Mouse (Mus musculus): ENCODE data around the gene Sfxn5.

Sfxn5 gene

GRCm38 (mm10) chr6:85334251-85334650, 1.0 kb upstream of the Sfxn5 start:
- no peak for DNase-seq (ENCODE audit: low spot score)

DNA sequence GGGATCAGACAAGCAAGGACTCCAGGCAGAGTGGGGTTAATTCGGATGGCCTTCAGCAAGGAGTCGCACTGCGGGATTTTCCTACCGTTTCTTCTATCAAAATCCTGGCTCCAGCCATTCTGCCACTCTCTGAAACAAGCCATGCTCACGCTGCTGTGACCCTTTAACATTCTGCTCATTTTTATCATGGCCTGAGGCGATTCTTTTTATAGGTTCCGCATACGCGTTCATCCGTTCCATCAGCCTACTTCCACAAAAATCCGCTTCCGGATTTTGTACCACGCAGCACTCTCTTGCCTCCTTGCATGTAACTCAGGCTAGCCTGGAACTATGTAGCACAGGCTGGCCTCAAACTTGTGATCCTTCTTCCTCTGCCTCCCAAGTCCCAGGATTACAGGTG, 510 bp upstream of the Sfxn5 start:
- no peak for DNase-seq (ENCODE audit: low spot score)

DNA sequence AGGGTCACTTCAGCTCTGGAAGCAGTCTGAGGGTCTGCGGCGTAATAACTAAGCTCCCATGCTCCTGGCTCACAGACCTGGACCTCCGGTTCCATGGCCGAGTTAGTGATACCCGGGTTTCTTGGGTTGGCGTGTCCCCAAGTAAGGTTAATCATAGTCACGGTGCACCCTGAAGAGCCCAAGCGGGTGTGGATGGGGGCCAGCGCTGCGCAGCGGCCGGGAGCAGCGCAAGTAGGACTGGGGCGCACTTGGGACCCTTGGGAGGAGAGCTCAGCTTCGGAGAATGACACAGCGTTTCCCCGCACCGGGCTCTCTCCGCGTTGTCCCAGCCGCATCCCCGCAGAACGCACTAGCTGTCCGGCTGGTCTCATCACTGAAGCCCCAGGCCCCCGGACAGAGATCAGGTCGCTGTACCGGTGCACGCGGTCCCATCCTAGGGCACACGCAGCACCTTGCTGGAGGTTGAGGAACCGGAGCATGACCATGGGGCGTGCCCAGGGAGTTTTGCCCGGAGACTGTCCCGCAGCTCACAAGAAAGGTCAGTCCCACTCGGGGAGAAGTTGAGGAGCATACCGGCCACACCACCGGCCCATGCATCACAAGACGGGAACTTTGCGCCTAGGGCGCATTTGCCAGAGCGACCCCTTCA, 747 bp downstream of the Sfxn5 start:
- DNase-seq (ENCODE audit: low spot score): no peak

DNA sequence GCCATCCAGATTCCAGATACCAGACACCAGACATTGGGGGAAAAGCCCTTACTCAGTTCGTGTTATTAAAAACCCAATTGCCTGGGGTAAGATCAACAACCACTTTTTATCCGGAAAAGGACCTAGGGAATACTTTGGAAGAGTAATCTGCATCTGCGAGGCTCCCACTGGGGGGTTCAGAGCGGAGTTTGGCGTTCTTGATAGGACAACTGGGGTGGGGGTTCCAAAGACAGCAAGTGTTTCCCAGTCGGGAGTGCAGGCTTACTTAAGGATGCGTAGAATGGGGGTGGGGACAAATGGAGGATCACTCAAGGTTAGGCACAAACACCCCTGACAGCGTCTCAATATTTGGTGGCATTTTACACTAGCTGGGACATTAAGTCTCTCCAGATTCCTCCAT, 1.5 kb downstream of the Sfxn5 start:
- no peak for DNase-seq (ENCODE audit: low spot score)

- DNase-seq (ENCODE audit: low spot score): no peak
Observed at GRCm38 (mm10) chr6:85331221-85331735, 1.9 kb downstream of the Sfxn5 start.

GRCm38 (mm10) chr6:85329666-85330185, 3.5 kb downstream of the Sfxn5 start:
- DNase-seq (ENCODE audit: low spot score): no peak

GRCm38 (mm10) chr6:85326564-85326963, 6.7 kb downstream of the Sfxn5 start:
- no peak for DNase-seq (ENCODE audit: low spot score)

- no peak for DNase-seq (ENCODE audit: low spot score)
Observed at GRCm38 (mm10) chr6:85325109-85325508, 8.1 kb downstream of the Sfxn5 start.

- no peak for DNase-seq (ENCODE audit: low spot score)
Observed at GRCm38 (mm10) chr6:85320445-85320866, 12.8 kb downstream of the Sfxn5 start.

DNA sequence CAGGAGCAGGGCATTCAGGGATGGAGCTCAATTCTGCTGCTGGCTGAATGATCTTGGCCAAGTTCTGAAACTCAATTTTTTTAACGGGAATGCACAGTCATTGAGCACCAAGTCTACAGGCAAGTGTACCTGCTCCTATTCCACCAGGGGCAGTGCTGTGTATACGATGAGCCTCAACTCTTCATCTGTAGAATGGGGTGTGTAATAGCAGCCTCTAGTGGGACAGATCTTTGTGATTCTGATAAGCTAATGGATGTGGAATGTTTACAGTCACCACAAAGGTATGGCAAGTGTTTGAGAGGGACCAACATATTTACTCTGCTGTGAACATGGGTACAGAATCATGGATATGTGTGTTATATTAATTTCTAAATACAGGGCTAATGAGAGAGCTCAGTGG, 17.0 kb downstream of the Sfxn5 start:
- no peak for DNase-seq (ENCODE audit: low spot score)

GRCm38 (mm10) chr6:85314064-85314798, 19.0 kb downstream of the Sfxn5 start:
- DNase-seq (ENCODE audit: low spot score): no peak

- DNase-seq (ENCODE audit: low spot score): no peak
Observed at GRCm38 (mm10) chr6:85307894-85308293, 25.3 kb downstream of the Sfxn5 start.

DNA sequence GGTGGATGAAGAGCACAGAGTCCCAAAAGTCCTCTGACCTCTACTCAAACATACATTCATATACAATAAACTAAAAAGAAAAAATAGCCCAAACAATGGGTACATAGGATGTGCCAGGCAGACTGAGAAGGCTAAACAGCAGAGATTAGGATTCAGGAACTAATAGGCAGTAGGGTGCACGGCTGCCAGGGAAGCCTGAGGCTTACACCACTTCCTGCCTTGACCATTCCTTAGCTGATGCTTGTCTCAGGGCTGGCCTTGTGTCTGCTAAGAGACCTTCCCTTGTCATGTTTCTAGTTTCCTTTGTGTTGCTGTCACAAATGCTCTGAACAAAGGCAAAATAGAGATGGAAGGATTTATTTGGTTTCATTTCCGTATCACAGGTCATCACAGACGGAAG, 26.8 kb downstream of the Sfxn5 start:
- DNase-seq (ENCODE audit: low spot score): no peak

DNA sequence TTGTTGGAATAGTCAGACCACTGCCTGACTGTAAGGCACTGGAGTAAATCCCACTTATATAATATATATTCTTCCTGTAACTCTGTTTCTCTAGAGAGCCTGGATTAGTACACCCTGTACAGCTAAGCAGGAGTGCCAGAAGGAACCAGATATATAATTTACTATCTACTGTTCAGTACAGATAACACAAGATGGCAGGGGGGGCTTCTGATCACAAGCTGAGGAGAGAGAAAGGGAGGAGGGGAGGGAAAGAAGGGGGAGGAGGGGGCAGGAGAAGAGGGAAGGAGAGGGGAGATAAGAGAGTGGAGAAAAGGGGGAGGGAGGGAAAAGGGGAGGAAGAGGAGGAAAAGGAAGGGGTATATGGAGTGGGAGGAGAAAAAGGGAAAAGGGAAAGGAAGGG, 27.4 kb downstream of the Sfxn5 start:
- DNase-seq (ENCODE audit: low spot score): no peak

DNA sequence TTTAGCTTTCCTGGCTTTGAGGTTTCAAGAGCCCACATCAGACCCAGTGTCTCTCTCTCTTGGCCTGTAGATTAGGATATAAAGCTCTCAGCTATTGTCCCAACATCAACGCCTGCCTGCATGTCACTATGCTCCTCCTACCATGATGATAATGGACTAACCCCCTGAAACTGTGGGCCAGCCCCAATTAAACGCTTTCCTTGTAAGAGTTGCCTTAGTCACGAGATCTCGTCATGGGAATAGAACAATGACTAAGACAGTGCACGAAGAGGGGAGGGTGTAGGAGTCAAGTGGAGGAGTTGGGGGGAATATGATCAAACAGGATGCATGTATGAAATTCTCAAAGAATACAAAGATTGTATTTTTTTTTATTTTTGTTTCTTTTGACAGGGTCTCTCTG, 28.3 kb downstream of the Sfxn5 start:
- DNase-seq (ENCODE audit: low spot score): no peak

DNA sequence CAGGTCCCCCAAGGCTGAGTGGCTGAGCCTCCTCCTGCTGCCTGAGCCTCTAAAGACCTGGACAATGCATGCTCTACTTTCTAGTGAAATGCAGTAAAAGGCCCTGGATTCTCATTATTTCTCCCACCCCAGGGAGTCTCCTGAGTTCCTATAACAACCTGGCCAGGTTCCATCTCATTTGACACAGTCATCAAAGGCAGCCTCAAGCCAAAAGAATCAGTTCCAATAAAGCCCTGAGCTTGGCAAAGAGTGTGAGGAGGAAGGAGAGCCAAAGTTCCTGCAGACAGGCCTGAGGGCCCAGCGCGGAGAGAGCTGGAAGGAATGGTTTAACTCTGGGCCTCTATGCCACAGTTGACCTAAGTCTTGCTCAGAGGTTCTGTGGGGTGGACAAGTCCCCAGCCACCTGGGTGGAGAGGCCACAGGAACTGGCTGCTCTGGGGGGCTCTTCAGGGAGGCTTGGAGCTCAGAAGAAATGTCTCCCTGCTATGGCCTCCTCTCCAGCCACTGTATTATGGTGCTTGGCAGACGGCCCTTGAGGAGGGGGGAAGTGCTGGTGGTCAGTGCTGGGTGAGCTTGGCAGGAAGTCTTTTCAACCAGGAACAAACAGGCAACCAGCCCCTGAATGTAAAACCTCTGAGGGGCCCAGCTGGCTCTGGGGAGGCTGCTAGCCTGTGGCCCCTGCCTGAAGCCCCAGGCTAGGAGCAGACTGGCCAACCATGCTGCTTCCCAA, 30.7 kb downstream of the Sfxn5 start:
- DNase-seq (ENCODE audit: low spot score): no peak

- DNase-seq (ENCODE audit: low spot score): no peak
Observed at GRCm38 (mm10) chr6:85295384-85296167, 37.6 kb downstream of the Sfxn5 start.

GRCm38 (mm10) chr6:85294004-85294379, 39.2 kb downstream of the Sfxn5 start:
- no peak for DNase-seq (ENCODE audit: low spot score)

- no peak for DNase-seq (ENCODE audit: low spot score)
Observed at GRCm38 (mm10) chr6:85293255-85294003, 39.8 kb downstream of the Sfxn5 start.

DNA sequence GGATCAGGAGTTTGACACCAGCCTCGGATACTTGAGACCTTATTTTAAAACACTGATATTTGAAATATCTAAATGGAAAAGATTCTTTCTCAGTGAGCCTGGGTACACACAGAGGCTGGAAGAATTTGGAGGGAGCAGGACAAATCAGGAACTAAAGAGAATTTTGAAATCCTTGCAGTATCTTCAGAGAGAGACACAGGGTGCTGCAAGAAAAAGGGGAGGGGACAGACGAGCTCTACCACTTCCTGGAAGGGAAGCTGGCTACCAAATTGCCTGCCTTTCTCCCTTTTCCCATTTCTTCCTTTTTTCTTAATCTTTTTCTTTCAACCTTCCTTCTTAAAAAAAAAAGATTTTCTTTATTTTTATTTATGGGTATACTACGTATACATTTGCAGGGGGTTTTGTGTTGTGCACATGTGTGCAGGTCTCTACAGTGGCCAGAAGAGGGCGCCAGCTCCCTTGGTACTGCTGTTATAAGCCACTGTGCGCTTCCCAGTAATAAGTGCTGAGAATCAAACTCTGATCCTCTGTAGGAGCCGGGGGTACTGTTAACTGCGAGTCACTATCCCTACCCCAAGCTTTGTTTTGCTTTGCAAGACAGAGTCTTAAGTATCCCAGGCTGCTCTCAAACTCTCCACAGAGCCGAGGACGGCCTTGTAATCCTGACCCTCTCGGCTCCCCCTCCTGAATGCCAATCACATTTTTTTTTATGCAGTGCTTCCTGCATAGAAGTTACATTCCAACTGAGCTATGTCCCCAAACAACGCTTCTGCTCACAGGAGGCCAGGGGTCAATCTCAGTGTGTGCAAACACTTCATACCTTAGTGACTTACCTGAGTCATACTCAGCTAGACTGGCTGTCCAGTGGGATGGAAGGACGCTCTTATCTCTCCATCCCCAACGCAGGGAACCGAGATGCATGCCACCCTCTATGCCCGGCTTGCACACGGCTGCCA, 42.1 kb downstream of the Sfxn5 start:
- DNase-seq (ENCODE audit: low spot score): no peak

All from urinary bladder, postnatal 10 days (tissue).